Mouse (Mus musculus) liver, embryonic 11.5 days (tissue): ENCODE results near the gene Wsb2. TPM values are rescaled to one million over a fixed set of nuclear protein-coding genes. Genes with fewer than 3 reads are reported as not detected.
A peak's percentile ranks its signal among the peaks of the same experiment; 100 is the strongest.
"Not testable (repeated sequence)": the region's sequence is repeated elsewhere in the genome, so short reads cannot be mapped to it uniquely, and the experiment has no call there.

Experiments
- ATAC-seq: fragments of 200-750 bp; cut with Nextera tagmentation; replicated peaks from 2 replicates; pipeline ENCODE4 v1.8.0; 2017; ENCODE audit warnings: moderate number of reproducible peaks, mild to moderate bottlenecking, moderate TSS enrichment, moderate library complexity; ENCODE audit not compliant: low FRiP score
- DNase-seq: peaks from one replicate; pipeline ENCODE4 v3.0.0-alpha.2; 2017; ENCODE audit warnings: low spot score
- H3K27ac ChIP-seq: fragments of 300-500 bp; sonication (generic); 2 replicates; pipeline ENCODE4 v1.5.1; 2014; ENCODE audit warnings: mild to moderate bottlenecking, low read depth, low read length, control low read depth
- H3K27me3 ChIP-seq: fragments of 300-500 bp; sonication (generic); replicated peaks from 2 replicates; pipeline ENCODE4 v1.6.1; 2014; ENCODE audit warnings: low read length, mixed read lengths; ENCODE audit not compliant: control insufficient read depth, insufficient read depth
- H3K36me3 ChIP-seq: fragments of 300-500 bp; sonication (generic); 2 replicates; pipeline ENCODE4 v1.6.1; 2014; ENCODE audit warnings: mild to moderate bottlenecking, low read length, moderate library complexity, mixed read lengths; ENCODE audit not compliant: control insufficient read depth, insufficient read depth
- H3K4me1 ChIP-seq: fragments of 300-500 bp; sonication (generic); replicated peaks from 2 replicates; pipeline ENCODE4 v1.6.1; 2014; ENCODE audit warnings: low read length, mixed read lengths; ENCODE audit not compliant: control insufficient read depth, insufficient read depth
- H3K4me2 ChIP-seq: fragments of 300-500 bp; sonication (generic); 2 replicates; pipeline ENCODE4 v1.6.1; 2014; ENCODE audit warnings: mild to moderate bottlenecking, control low read depth, moderate library complexity
- H3K4me3 ChIP-seq: fragments of 300-500 bp; sonication (generic); 2 replicates; pipeline ENCODE4 v1.5.1; 2014; ENCODE audit warnings: low read depth, low read length, control low read depth
- H3K9ac ChIP-seq: fragments of 300-500 bp; sonication (generic); 2 replicates; pipeline ENCODE4 v1.6.1; 2014; ENCODE audit warnings: low read depth, low read length, control low read depth
- H3K9me3 ChIP-seq: fragments of 300-500 bp; sonication (generic); 2 replicates; pipeline ENCODE4 v1.6.1; 2016; ENCODE audit warnings: low read length, inconsistent platforms, mixed read lengths; ENCODE audit not compliant: control insufficient read depth
- WGBS: fragments of 180-500 bp; shearing (Covaris S2); extraction: QIAGEN DNeasy Blood & Tissue Kit; methylation state at CpG from one replicate; pipeline ENCODE4 v1.1.7; 2014; 5-methylcytosine and 5-hydroxymethylcytosine counted together
- polyA plus RNA-seq: library from polyadenylated mRNA; unstranded; fragments of >200 nt; fragmentation: Nextera tagmentation; extraction: Ambion mirVana; gene quantifications from 2 replicates; pipeline ENCODE4 v1.2.1, GENCODE M21; 2014

Wsb2 gene
- polyA plus RNA-seq, 1 experiment from 2014 or later, result 36.3 TPM

DNA sequence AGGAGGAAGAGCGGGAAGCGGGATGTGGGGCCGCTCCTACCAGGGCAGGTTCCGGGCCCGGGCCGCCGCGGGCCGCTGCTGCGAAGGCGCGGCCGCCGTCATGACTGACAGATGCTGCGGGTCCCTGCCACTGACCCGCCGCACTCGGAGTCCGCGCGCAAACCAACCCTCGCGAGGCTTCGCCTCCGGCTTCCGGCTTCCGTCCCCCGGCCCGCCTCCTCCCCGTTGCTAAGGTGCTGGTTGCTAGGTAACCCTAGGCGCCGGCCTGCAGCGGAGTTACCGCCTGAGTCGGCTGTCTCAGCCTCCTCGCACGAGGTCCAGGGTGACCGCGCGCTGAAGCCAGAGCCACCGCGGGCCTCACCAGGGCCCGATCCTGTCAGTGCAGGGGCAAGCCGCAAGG, 31.8 kb downstream of the Wsb2 start, which contains the start of gene Rfc5:
Gene Rfc5, minus strand, starts transcription at position 171 of the 400 bp plus-strand sequence.
- H3K4me2 ChIP-seq, result peak within 1 kb of the TSS; percentile 63
- WGBS, result under 1% methylated on average over 43 of the region's 44 CpGs
- H3K9me3 ChIP-seq, result peaks cover 9% of the 10 kb centered on the region
- H3K4me3 ChIP-seq, result peak within 1 kb of the TSS; percentile 74
- peak; percentile 95 for DNase-seq
- H3K4me1 ChIP-seq, result peaks cover 10% of the 10 kb centered on the region; the same call in 1 of the 2 replicates
- peak within 1 kb of the TSS; percentile 87 for H3K9ac ChIP-seq
- H3K27me3 ChIP-seq, result no peaks in the 10 kb centered on the region
- peaks cover 10% of the 10 kb centered on the region; the same call in 1 of the 2 replicates for H3K36me3 ChIP-seq
- ATAC-seq, result peak; percentile 94
- H3K27ac ChIP-seq, result peak within 1 kb of the TSS; percentile 59

DNA sequence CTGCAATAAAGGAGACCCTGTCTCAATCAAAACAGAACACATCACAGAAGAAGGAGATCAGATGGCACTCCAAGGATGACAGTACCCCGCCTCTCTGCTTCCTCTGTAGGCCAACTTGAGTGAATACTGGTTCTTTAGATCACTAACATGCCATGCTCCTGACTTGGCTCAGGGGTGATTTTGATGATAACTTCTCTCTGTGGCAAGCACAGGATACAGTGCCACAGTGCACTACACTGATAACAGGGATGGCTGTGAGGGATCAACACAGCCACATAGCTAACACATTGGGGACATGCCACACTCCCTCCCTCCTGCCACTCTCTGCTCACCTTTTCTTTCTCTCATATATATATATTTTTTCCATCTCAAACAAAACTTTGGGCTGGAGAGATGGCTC, 33.8 kb downstream of the Wsb2 start:
- no peak for ATAC-seq
- WGBS, result 63% methylated on average over 1 of the region's 1 CpGs
- H3K4me3 ChIP-seq, result no peak overlapping the region
- H3K27me3 ChIP-seq, result no peaks in the 10 kb centered on the region
- 0 out of 2 replicates have a peak, but pooled peaks cover 5% of the 10 kb centered on the region for H3K36me3 ChIP-seq
- DNase-seq, result no peak
- H3K9ac ChIP-seq, result no peak overlapping the region
- H3K4me1 ChIP-seq, result peaks cover 10% of the 10 kb centered on the region; the same call in 1 of the 2 replicates
- H3K4me2 ChIP-seq, result no peak overlapping the region
- peaks cover 9% of the 10 kb centered on the region for H3K9me3 ChIP-seq
- H3K27ac ChIP-seq, result no peak overlapping the region

DNA sequence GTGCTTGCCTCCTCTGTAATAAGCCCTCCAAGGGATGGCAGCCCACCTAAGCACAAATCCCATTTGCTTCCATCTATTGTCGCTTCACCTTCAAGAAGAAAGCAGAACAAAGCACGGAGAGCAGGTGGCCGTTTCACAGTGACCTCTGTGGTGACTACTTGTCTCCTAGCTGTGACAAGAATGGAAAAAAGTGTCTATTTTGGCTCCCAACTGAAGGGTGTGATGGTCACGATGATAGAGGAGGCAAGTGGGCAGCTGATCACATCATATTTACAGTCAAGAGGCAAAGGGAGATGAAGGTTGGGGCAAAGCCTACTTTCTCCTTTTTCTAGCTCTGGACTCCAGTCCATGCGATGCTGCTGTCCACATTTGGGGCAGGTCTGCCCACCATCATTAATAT, 38.7 kb downstream of the Wsb2 start:
- no peaks in the 10 kb centered on the region for H3K27me3 ChIP-seq
- no peak overlapping the region for H3K9ac ChIP-seq
- H3K4me2 ChIP-seq, result no peak overlapping the region
- ATAC-seq (no peak), DNase-seq (no peak)
- no peaks in the 10 kb centered on the region; the same call in 1 of the 2 replicates for H3K4me1 ChIP-seq
- H3K36me3 ChIP-seq, result no peaks in the 10 kb centered on the region
- peaks cover 9% of the 10 kb centered on the region for H3K9me3 ChIP-seq
- H3K4me3 ChIP-seq, result no peak overlapping the region
- no peak overlapping the region for H3K27ac ChIP-seq
- 81% methylated on average over 5 of the region's 5 CpGs for WGBS

DNA sequence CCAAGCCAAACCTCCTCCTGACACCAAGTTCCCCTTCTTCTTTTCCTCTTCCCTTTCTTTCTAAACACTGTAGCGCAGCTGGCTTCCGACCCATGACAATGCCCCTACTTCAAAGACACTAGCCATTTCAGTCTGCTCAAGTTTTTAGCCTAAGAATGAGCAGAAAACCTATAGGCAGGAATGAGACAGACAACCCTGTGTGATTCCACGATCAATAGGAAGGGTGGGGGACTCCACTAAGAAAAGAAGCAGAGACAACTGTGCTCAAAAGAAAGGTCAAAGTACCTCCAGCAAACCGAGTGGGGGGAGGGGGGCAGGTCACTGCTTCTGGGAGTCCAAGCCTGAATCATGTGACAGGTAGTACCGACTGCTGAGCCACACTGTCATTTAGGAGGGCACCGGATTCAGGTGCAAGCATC, 39.5 kb downstream of the Wsb2 start:
- Histone ChIP-seq H3K4me1 (no peaks in the 10 kb centered on the region; the same call in 1 of the 2 replicates), H3K9me3 (peaks cover 9% of the 10 kb centered on the region), H3K27ac (no peak overlapping the region), H3K27me3 (no peaks in the 10 kb centered on the region), H3K4me3 (no peak overlapping the region), H3K36me3 (no peaks in the 10 kb centered on the region), H3K9ac (no peak overlapping the region), H3K4me2 (no peak overlapping the region)
- DNase-seq, result no peak
- WGBS, result 61% methylated on average over 6 of the region's 6 CpGs
- ATAC-seq, result no peak

DNA sequence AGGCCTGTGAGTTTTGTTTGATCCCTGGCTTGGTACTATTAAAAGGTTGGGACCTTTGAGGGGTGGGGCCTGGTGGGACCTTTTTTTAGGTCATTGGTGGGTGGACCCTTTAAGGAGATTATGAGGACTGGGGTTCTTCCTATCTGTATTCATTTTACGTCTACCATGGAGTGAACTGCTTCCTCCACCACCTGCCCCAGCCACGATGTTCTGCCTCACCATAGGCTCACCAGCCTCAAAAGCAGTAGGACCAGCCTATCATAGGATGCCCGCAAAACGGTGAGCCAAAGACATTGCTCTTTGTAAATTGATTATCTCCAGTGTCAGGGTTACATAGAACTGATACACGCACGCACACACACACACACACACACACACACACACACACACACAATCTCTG, 40.3 kb downstream of the Wsb2 start:
- H3K36me3 ChIP-seq, result no peaks in the 10 kb centered on the region
- H3K9me3 ChIP-seq, result peaks cover 5% of the 10 kb centered on the region
- no peaks in the 10 kb centered on the region for H3K27me3 ChIP-seq
- no peak overlapping the region for H3K4me2 ChIP-seq
- no peak overlapping the region for H3K27ac ChIP-seq
- DNase-seq (no peak), ATAC-seq (no peak)
- WGBS, result 71% methylated on average over 6 of the region's 6 CpGs
- H3K4me3 ChIP-seq, result no peak overlapping the region
- H3K9ac ChIP-seq, result no peak overlapping the region
- H3K4me1 ChIP-seq, result no peaks in the 10 kb centered on the region; the same call in 1 of the 2 replicates

DNA sequence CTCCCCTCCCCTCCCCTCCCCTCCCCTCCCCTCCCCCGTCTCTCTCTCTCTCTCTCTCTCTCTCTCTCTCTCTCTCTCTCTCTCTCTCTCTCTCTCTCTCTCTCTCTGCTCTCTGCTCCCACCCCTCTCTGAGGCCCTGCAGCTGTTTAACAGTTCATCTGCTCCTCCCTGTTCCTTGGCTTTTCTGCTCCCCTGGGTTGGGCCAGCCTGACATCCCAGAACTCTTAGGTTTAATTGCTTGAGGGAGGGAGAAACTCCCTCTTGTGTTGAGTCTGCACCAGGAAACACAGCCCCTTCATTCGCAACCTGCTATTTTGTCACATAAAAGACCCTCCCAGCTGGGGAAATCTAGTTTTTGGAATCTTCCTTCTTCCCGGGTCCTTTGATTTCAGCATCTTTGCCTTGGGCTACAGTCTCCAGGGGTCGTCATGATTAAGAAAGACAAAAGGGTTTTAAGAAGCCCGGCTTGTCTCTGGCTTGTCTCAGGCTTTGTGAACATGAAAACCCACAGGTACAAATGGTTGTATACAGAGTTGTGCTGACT, 41.0 kb downstream of the Wsb2 start:
- ATAC-seq, result no peak
- no peak overlapping the region for H3K4me2 ChIP-seq
- H3K4me3 ChIP-seq, result no peak overlapping the region
- H3K4me1 ChIP-seq, result no peaks in the 10 kb centered on the region; the same call in 1 of the 2 replicates
- no peak overlapping the region for H3K27ac ChIP-seq
- 60% methylated on average over 4 of the region's 5 CpGs for WGBS
- peaks cover under 1% of the 10 kb centered on the region; the same call in 1 of the 2 replicates for H3K9me3 ChIP-seq
- no peaks in the 10 kb centered on the region for H3K27me3 ChIP-seq
- H3K9ac ChIP-seq, result no peak overlapping the region
- no peaks in the 10 kb centered on the region for H3K36me3 ChIP-seq
- no peak for DNase-seq

DNA sequence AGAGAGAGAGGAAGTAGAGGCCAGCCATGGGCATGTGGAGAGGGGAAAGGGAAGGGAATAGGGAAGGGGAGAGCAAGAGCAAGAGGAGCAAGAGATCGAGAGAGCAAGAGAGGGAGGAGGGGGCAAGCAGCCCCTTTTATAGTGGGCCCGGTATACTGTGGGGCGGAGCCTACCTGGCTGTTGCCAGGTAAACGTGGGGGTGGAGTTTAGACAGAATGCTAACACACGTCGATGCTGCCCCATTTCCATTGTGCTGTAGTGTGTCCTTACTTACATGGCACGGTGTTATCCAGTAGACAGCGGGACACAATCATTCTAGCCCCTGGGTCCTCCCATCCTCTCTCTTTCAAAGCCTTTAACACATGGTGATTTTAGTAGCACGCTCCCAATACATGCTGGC, 42.2 kb downstream of the Wsb2 start:
- H3K36me3 ChIP-seq, result no peaks in the 10 kb centered on the region
- H3K27ac ChIP-seq, result no peak overlapping the region
- H3K27me3 ChIP-seq, result no peaks in the 10 kb centered on the region
- H3K9me3 ChIP-seq, result no peaks in the 10 kb centered on the region
- WGBS, result 70% methylated on average over 9 of the region's 9 CpGs
- ATAC-seq (no peak), DNase-seq (no peak)
- H3K9ac ChIP-seq, result no peak overlapping the region
- no peak overlapping the region for H3K4me2 ChIP-seq
- H3K4me3 ChIP-seq, result no peak overlapping the region
- no peaks in the 10 kb centered on the region; the same call in 1 of the 2 replicates for H3K4me1 ChIP-seq

DNA sequence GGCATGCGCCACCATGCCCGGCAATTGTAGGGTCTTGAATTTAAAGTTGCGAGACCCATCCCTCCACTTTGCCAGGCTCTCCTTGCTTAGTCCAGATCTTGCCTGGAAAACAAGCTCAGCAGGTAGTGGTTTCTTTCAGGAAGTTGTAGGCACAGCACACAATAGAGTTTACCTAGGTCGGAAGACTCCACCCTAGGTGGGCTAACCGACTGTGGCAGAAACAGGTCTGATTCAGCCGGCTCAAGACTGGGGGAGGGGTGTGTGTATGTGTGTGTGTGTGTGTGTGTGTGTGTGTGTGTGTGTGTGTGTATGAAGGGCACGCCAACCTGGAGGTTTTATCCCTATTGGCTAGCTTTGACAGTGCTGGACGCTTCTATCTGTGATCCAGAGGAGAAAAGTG, 46.5 kb downstream of the Wsb2 start:
- H3K36me3 ChIP-seq, result no peaks in the 10 kb centered on the region
- no peaks in the 10 kb centered on the region for H3K4me1 ChIP-seq
- H3K9me3 ChIP-seq, result no peaks in the 10 kb centered on the region
- H3K4me3 ChIP-seq, result no peak overlapping the region
- H3K27me3 ChIP-seq, result no peaks in the 10 kb centered on the region
- H3K27ac ChIP-seq, result no peak overlapping the region
- H3K4me2 ChIP-seq, result no peak overlapping the region
- H3K9ac ChIP-seq, result no peak overlapping the region
- DNase-seq (no peak), ATAC-seq (no peak)
- 79% methylated on average over 8 of the region's 8 CpGs for WGBS

DNA sequence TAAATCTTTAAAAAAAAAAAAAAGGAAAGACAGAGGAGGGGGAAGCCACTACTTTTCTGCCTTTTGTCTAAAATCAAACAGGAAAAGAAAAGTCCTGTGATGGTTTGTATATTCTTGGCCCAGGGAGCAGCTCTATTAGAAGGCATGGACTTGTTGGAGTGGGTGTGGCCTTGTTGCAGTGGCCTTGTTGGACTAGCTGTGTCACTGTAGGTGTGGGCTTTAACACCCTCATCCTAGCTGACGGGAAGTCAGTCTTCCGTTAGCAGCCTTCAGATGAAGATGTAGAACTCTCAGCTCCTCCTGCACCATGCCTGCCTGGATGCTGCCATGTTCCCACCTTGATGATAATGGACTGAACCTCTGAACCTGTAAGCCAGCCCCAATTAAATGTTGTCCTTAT, 47.6 kb downstream of the Wsb2 start:
- WGBS, result 88% methylated on average over 2 of the region's 2 CpGs

More for the DNA sequence above, 47.6 kb downstream of the Wsb2 start:
- H3K9ac ChIP-seq, H3K4me1 ChIP-seq, H3K27me3 ChIP-seq, H3K27ac ChIP-seq, H3K4me3 ChIP-seq, H3K9me3 ChIP-seq, H3K4me2 ChIP-seq, ATAC-seq, DNase-seq, H3K36me3 ChIP-seq: not testable (repeated sequence)
